Mouse (Mus musculus): ENCODE data around the gene Gm36028.

The Gm36028 gene

GRCm38 (mm10) chr16:37861029-37861428 is at the start of gene Gm36028:
Gene Gm36028, minus strand, starts transcription at chr16:37861146.
- DNase-seq, result no peak

GRCm38 (mm10) chr16:37906456-37906855 is 45.5 kb upstream of the Gm36028 start:
- no peak for DNase-seq

- no peak for DNase-seq
Observed at GRCm38 (mm10) chr16:37901318-37901717, 40.4 kb upstream of the Gm36028 start.

GRCm38 (mm10) chr16:37899357-37899756 is 38.4 kb upstream of the Gm36028 start:
- DNase-seq, result no peak

GRCm38 (mm10) chr16:37898790-37899189 is 37.8 kb upstream of the Gm36028 start:
- no peak for DNase-seq

GRCm38 (mm10) chr16:37893942-37894341 is 33.0 kb upstream of the Gm36028 start:
- DNase-seq, result no peak

- no peak for DNase-seq
Observed at GRCm38 (mm10) chr16:37893381-37893780, 32.4 kb upstream of the Gm36028 start.

- no peak for DNase-seq
Observed at GRCm38 (mm10) chr16:37892667-37893066, 31.7 kb upstream of the Gm36028 start.

GRCm38 (mm10) chr16:37888986-37889385 is 28.0 kb upstream of the Gm36028 start:
- DNase-seq, result no peak

- DNase-seq, result no peak
Observed at GRCm38 (mm10) chr16:37881168-37881567, 20.2 kb upstream of the Gm36028 start.

GRCm38 (mm10) chr16:37879750-37880419 is 18.9 kb upstream of the Gm36028 start:
- no peak for DNase-seq

- no peak for DNase-seq
Observed at GRCm38 (mm10) chr16:37878951-37879505, 18.1 kb upstream of the Gm36028 start.

GRCm38 (mm10) chr16:37877406-37877805 is 16.5 kb upstream of the Gm36028 start:
- DNase-seq, result no peak

- no peak for DNase-seq
Observed at GRCm38 (mm10) chr16:37874501-37875235, 13.7 kb upstream of the Gm36028 start.

GRCm38 (mm10) chr16:37871112-37871715 is 10.3 kb upstream of the Gm36028 start:
- DNase-seq, result no peak

- DNase-seq, result no peak
Observed at GRCm38 (mm10) chr16:37869470-37870231, 8.7 kb upstream of the Gm36028 start.

- DNase-seq, result peak; percentile 27
Observed at GRCm38 (mm10) chr16:37868506-37869469, 7.8 kb upstream of the Gm36028 start.

GRCm38 (mm10) chr16:37867791-37868505 is 7.0 kb upstream of the Gm36028 start, which contains the start of gene Lrrc58:
Gene Lrrc58, plus strand, starts transcription at chr16:37868389.
- DNase-seq, result peak; percentile 86

- DNase-seq, result no peak
Observed at GRCm38 (mm10) chr16:37865841-37866240, 4.9 kb upstream of the Gm36028 start.

- no peak for DNase-seq
Observed at GRCm38 (mm10) chr16:37863876-37864275, 2.9 kb upstream of the Gm36028 start.

- DNase-seq, result no peak
Observed at GRCm38 (mm10) chr16:37860213-37860612, 733 bp downstream of the Gm36028 start.

Data from cerebellum, adult 8-10 months (tissue).